Mouse (Mus musculus): Measurements from ENCODE around the gene Mettl7b.

DNA sequence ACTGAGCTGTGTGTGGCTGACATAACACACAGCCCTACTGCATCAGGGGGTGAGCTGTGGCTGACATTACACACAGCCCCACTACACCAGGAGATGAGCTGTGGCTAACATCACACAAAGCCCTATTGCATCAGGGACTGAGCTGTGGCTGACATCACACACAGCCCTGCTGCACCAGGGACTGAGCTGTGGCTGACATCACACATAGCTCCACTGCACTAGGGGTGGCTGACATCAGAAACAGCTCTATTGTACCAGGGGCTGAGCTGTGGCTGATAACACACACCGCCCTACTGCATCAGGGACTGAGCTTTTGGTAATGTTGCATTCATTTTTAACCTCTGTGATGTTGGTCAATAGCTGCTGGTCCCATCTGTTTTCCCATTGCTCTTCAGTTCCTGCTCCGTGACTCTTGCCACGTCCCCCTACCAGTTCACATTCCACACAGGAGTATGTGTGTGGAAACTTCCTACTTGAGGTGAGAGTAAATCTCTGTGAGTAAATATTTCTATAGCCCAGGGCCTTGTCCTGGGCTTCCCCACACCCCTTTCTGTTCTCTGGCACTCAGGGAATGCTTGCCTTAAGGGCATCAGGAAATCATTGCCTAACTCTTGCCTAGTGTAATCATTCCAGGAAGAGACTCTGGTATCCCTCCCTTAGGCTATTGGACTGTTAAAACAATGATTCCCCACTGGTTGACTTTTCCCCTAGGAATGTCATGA, 20.0 kb upstream of the Mettl7b start:
- TF ChIP-seq CTCF (IDR thresholded peaks at IDR 0.05; ENCODE audit: low read depth) = no peak
- no peak for TF ChIP-seq EP300 (optimal IDR thresholded peaks at IDR 0.05)
